Mouse (Mus musculus) adrenal gland, postnatal 25 days (tissue): ENCODE measurements around the gene Ggt1. TPM values are rescaled to one million over a fixed set of nuclear protein-coding genes. Genes with fewer than 3 reads are reported as not detected.
"Not testable (repeated sequence)": the region's sequence is repeated elsewhere in the genome, so short reads cannot be mapped to it uniquely, and the experiment has no call there.

Experiments used
- DNase-seq: peaks from one replicate; pipeline ENCODE4 v3.0.0; 2021; ENCODE audit warnings: mixed read lengths
- long read RNA-seq: library from polyadenylated mRNA; stranded (forward); transcript quantifications from one replicate; pipeline ENCODE4 v2.0.0, GENCODE M21; 2021
- total RNA-seq: library from RNA; stranded (reverse); gene quantifications from 2 replicates; pipeline ENCODE4 v1.2.3, GENCODE M21; 2021

Ggt1 gene
- not detected in 2 replicates for total RNA-seq
- long read RNA-seq = 0 reads

DNA sequence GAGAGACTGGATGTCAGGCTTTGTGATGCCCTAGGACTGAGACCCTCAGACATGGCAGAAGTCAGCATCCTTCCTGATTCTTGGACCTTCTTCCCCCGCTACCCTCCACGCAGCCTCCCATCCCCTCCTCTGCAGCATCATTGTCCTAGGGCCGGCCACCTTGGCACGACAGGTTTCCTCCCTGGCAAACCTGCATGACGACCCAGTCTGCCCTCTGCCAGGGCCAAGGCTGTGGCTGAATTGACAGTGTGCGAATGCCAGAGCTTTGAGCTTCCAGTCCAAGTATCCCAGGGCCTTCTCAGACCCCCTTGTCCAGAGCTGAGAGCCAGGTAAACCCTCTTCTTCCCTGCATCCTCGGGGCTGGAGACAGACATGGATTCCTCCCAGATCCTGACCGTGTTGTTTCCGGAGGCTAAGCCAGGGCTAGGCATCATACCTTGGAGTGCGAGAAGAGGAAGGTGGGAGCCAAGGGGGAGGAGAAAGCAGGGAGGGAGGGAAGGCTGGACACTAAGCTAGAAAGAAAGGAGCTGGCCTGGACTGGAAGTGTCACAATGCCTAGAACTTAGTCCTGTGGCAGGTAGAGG is at the start of gene Ggt1:
Gene Ggt1 (plus strand): TSS at position 534 of the 584 bp plus-strand sequence.
- no peak for DNase-seq

- no peak for DNase-seq
Measured at GRCm38 (mm10) chr10:75511897-75512296, 49.5 kb upstream of the Ggt1 start.

GRCm38 (mm10) chr10:75512796-75513195 is 48.6 kb upstream of the Ggt1 start:
- no peak for DNase-seq

DNA sequence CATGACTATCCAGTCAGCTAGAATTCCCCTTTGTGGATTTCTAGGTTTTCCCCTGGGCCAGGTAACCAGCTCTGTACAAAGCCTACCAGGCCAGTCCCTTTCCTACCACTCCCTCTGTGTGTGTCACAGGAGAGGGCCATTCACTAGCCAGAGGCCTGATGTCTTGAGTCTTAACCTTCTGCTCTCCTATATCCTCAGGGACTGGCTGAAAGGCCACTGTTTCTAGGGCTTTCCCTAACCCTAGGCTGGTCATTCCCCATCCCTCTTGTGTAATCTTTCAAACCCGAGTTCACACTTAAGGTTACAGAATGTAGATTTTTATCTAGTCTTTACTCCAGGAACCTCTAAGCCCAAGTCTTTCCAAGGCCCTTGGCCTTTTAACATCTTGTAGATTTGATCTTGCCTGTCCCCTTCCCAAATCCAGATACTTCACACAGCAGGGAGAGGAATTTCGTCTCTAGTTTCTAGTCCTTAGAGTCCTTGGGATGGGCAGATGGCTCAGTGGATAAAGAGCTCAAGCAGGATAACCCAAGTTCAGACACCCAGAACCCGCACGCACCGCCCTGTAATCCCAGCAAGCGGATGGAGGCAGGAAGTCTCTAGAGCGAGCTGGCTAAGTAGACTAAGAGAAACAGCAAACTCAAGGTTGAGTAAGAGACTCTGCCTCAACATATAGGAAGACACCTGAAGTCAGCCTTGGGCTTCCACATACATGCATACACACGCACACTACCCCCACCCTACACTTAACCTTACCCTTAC is 47.9 kb upstream of the Ggt1 start:
- no peak for DNase-seq

- no peak for DNase-seq
Measured at GRCm38 (mm10) chr10:75514361-75514760, 47.0 kb upstream of the Ggt1 start.

DNA sequence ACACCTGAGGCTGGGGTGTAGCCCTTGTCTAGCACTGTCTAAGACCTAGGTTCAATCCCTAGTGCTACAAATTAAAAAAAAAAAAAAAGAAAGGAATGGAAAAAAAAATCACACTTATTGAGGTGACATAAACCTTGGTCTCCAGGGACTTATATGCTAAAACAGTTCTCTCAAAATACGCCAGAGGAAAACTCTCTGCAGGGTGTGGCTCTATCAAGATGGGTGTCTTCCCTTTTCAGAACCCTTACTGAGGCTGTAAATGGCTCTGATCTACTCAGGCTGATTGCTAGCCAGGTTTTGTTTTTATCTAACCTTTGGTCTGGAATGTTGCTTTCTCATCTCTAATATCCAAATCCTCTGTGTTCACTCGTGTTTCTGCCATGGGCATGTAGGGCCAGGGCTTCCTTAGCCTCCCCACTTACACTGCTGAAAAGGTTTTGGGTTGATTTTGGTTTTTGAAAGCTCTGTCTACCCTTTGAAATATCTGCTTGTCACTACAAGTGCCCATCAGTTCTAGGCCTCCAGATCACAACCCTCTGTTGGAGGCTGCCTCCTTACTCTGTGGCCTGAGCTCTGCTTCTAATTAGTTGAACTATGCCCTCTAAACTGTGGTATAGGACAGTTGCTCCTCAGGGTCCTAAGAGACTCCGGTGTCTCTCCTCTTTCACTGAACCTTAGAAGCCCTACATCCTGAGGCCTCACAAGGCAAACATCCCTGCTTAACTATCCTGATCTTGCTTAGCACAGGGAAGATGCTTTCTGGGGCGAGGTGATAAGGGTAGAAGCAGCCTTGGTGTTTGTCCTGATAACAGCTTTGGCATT is 46.0 kb upstream of the Ggt1 start:
- DNase-seq = no peak

GRCm38 (mm10) chr10:75516038-75516723 is 45.2 kb upstream of the Ggt1 start:
- no peak for DNase-seq

DNA sequence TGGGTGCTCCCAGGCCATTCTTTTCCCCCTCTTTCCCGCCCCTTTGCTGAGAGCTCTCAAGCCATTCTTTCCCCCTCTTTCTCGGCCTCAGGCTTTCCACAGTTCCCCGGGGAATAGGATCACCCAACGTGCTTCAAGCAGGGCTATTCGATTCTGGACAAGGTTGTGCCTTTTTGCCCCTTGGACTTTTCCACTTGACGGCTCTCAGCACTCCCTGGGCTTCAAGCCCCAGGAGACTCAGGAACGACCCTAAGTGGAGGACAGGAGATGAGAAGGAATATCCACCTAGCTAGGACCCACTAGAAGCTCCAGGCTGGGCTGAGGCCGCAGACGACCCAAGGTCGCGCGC is 44.7 kb upstream of the Ggt1 start:
- DNase-seq = no peak

GRCm38 (mm10) chr10:75517073-75517757 is 44.2 kb upstream of the Ggt1 start, which contains the start of gene Snrpd3:
Gene Snrpd3 (plus strand): TSS chr10:75517551.
- peak; percentile 93 for DNase-seq

DNA sequence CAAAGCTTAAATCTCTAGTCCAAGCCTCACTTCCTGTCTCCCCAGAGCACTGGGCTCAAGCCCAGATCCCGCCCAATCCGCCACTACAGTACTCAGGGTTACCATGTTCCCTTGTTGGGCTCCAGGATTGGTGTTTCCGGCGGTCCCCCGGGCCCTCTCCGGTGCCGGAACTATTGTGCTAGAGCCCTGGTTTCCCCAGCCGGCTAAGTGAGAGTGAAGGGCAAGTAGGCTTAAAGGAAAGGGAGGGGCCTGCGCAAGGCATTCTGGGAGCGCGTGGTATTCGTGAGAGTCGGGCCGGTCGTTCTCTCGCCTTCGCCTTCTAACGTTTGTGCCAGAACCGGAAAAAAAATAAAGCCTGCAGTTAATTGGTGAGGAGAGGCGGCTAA is 43.7 kb upstream of the Ggt1 start, which contains the start of gene Gucd1:
Gene Gucd1 (minus strand): TSS at position 215 of the 386 bp plus-strand sequence.
- DNase-seq = peak; percentile 95

GRCm38 (mm10) chr10:75520581-75520980 is 40.8 kb upstream of the Ggt1 start:
- DNase-seq = no peak

DNA sequence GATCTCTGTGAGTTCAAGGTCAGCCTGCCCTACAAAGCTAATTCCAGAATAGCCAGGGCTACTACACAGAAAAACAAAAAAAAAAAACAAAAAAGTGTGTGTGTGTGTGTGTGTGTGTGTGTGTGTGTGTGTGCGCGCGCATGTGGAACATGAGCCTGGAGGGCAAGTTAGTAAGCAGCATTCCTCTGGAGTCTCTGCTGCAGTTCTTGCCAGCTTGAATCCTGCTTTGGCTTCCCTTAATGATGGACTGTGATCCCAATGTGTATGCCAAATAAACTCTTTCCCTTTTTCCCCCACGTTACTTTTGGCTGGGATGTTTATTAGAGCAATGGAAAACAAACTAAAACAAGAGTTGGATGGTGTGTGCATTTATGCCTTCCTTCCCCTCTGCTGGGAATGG is 39.8 kb upstream of the Ggt1 start:
- no peak for DNase-seq

- DNase-seq = not testable (repeated sequence)
Measured at GRCm38 (mm10) chr10:75525450-75525849, 36.0 kb upstream of the Ggt1 start.

GRCm38 (mm10) chr10:75530322-75530721 is 31.1 kb upstream of the Ggt1 start:
- no peak for DNase-seq

- DNase-seq = no peak
Measured at GRCm38 (mm10) chr10:75531532-75532090, 29.8 kb upstream of the Ggt1 start.

DNA sequence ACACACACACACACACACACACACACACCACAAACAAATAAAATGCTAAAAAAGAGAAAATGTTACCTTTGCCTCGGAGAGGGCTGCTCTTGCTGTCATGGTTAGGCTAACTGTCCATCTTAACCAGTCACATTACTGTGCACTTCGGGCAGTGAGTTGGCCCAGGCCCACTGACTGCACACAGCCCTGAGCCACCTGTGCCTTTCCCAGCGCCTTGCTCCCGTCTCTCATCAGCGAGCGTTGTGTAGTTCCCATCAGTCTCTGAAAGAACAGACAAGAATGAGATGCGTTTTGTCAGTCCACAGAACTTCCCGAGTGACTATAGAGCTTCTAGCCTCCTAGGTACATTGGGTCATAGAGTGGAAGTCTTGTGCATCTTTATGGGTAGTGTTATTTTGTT is 27.2 kb upstream of the Ggt1 start:
- DNase-seq = no peak

- DNase-seq = no peak
Measured at GRCm38 (mm10) chr10:75534934-75535333, 26.5 kb upstream of the Ggt1 start.

DNA sequence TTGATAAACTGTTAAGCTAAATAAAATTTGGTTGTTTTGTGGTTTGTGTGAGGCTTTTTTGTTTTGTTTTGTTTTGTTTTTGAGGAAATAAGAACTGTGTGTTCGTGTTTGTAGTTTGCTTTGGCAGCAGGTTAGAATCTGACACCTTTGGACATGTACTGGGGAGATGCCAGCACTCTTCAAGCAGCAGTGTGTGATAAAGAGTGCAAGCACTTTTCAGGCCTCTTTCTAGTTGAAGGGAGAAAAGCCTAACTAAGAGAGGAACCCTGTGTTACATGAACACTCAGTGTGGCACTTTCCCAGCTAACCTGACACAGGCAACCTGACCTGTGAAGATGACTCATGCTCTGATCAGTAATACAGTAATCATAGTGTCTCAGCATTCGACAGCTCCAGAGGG is 26.0 kb upstream of the Ggt1 start:
- DNase-seq = no peak

- DNase-seq = no peak
Measured at GRCm38 (mm10) chr10:75536123-75536522, 25.3 kb upstream of the Ggt1 start.

DNA sequence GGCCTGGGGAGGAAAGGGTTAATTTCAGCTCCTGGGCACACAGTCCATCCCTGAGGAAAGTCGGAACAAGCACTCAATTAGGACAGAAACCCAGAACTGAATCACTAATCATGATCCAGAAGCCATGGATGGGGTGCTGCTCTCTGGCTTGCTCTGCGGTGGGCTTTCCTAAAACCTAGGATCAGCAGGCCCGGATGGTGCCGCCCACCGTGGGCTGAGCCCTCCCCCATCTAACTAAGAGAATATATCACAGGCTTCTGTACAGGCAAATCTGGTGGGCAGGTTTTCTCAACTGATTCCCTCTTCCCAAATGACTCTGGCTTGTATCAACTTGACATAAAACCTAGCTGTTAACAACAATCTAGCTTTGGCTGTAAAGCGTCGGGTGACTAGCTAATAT is 13.5 kb upstream of the Ggt1 start:
- DNase-seq = no peak

- DNase-seq = no peak
Measured at GRCm38 (mm10) chr10:75548486-75548885, 12.9 kb upstream of the Ggt1 start.

DNA sequence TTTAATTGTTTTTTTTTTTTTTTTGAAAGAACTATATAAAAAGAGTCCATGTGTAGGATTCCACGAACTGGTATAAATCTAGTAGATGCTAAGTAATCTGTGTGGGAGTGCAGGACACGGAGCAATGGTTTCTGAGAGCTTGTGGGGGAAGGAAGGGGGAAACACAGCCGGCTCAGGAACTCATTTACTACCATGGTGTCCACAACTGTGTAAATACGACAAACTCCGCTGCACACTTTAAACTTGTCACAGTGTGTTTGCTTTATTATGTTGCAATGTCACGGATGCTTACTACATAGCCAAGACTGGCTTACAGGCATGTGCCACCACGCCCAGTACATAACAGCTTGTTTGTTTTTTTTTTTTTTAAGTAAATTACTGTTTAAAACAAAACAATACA is 11.5 kb upstream of the Ggt1 start:
- DNase-seq = no peak
